Mouse (Mus musculus) CH12.LX (cell line): ENCODE data around the gene Epas1. TPM values are rescaled to one million over a fixed set of nuclear protein-coding genes. Genes with fewer than 3 reads are reported as not detected.

ENCODE experiments used
- DNase-seq: peaks from one replicate; pipeline ENCODE4 v3.0.0-alpha.2; 2013; ENCODE audit errors: extremely low read depth
- H3K27ac ChIP-seq: 2 replicates; pipeline ENCODE4 v1.5.1; 2012; ENCODE audit warnings: low read depth, mild to moderate bottlenecking, control low read depth, moderate library complexity; ENCODE audit not compliant: insufficient read depth
- H3K27me3 ChIP-seq: replicated peaks from 2 replicates; pipeline ENCODE3; 2012; ENCODE audit warnings: inconsistent platforms
- H3K36me3 ChIP-seq, 2 experiments: replicated peaks in 1 of 2; 2 replicates each; pipeline versions ENCODE3 to v1.6.1; 2012; ENCODE audit warnings: inconsistent platforms in 1 of 2, low read length in 1 of 2, mild to moderate bottlenecking in 1 of 2, mixed read lengths in 1 of 2, moderate library complexity in 1 of 2; ENCODE audit not compliant: control insufficient read depth in 1 of 2, insufficient read depth in 1 of 2
- H3K4me1 ChIP-seq, 2 experiments: 2 replicates each; pipeline ENCODE4 v1.6.1; 2012; ENCODE audit warnings: inconsistent platforms in 1 of 2, moderate library complexity in 1 of 2; ENCODE audit not compliant: insufficient read depth in 2 of 2, control insufficient read depth in 1 of 2
- H3K4me2 ChIP-seq: 2 replicates; pipeline ENCODE4 v1.6.1; 2012; ENCODE audit warnings: low read depth, mild to moderate bottlenecking, control low read depth; ENCODE audit not compliant: poor library complexity, insufficient read depth, severe bottlenecking
- H3K4me3 ChIP-seq, 3 experiments: fragments of 150-350 bp in 1 of 3; sonication (generic) in 1 of 3; replicated peaks in 1 of 3; 2 replicates each; pipeline versions ENCODE3 to v1.5.1; 2011 to 2012; ENCODE audit warnings: low read depth in 2 of 3, low read length in 2 of 3, mild to moderate bottlenecking in 2 of 3, moderate library complexity in 2 of 3, control low read depth in 1 of 3, improper control_type of control experiment in 1 of 3, inconsistent platforms in 1 of 3, mixed read lengths in 1 of 3; ENCODE audit not compliant: poor library complexity in 1 of 3
- H3K79me2 ChIP-seq: replicated peaks from 2 replicates; pipeline ENCODE4 v1.6.1; 2012; ENCODE audit warnings: mild to moderate bottlenecking, moderate library complexity; ENCODE audit not compliant: control insufficient read depth, poor library complexity, insufficient read depth, severe bottlenecking; ENCODE audit errors: extremely low read depth
- H3K9ac ChIP-seq: 2 replicates; pipeline ENCODE4 v1.6.1; 2012; ENCODE audit warnings: low read depth, mild to moderate bottlenecking, control low read depth, moderate library complexity; ENCODE audit not compliant: insufficient read depth
- H3K9me3 ChIP-seq: replicated peaks from 2 replicates; pipeline ENCODE3; 2012; ENCODE audit warnings: low read length, inconsistent platforms, mixed read lengths
- BHLHE40 ChIP-seq: IDR thresholded peaks from 2 replicates; pipeline ENCODE4 v1.6.1; 2011; ENCODE audit warnings: mild to moderate bottlenecking, low read depth, low read length, improper control_type of control experiment
- E2F4 ChIP-seq: IDR thresholded peaks from 2 replicates; pipeline ENCODE4 v1.6.1; 2011; ENCODE audit warnings: low read depth, low read length, improper control_type of control experiment; ENCODE audit not compliant: insufficient replicate concordance
- ELF1 ChIP-seq: IDR thresholded peaks from 2 replicates; pipeline ENCODE4 v1.6.1; 2014; ENCODE audit warnings: low read depth, mild to moderate bottlenecking, inconsistent platforms, low read length, improper control_type of control experiment
- GABPA ChIP-seq: IDR thresholded peaks from 2 replicates; pipeline ENCODE4 v1.6.1; 2012; ENCODE audit warnings: low read depth, low read length, improper control_type of control experiment, inconsistent platforms; ENCODE audit not compliant: insufficient replicate concordance
- KAT2A ChIP-seq: IDR thresholded peaks from 2 replicates; pipeline ENCODE4 v1.6.1; 2012; ENCODE audit warnings: low read length, improper control_type of control experiment, inconsistent platforms; ENCODE audit not compliant: insufficient replicate concordance
- MAFK ChIP-seq: IDR thresholded peaks from 2 replicates; pipeline ENCODE4 v1.6.1; 2011; ENCODE audit warnings: low read length, improper control_type of control experiment; ENCODE audit not compliant: insufficient replicate concordance
- MAX ChIP-seq: IDR thresholded peaks from 2 replicates; pipeline ENCODE4 v1.6.1; 2011; ENCODE audit warnings: low read length, improper control_type of control experiment
- MEF2A ChIP-seq: IDR thresholded peaks from 2 replicates; pipeline ENCODE4 v1.6.1; 2014; ENCODE audit warnings: low read depth, mild to moderate bottlenecking, inconsistent platforms, low read length, improper control_type of control experiment, borderline replicate concordance
- MXI1 ChIP-seq: IDR thresholded peaks from 2 replicates; pipeline ENCODE4 v1.6.1; 2011; ENCODE audit warnings: mild to moderate bottlenecking, low read depth, low read length, improper control_type of control experiment
- NRF1 ChIP-seq: IDR thresholded peaks from 2 replicates; pipeline ENCODE4 v1.6.1; 2014; ENCODE audit warnings: low read depth, mild to moderate bottlenecking, inconsistent platforms, low read length, improper control_type of control experiment, moderate library complexity
- POLR2A ChIP-seq: IDR thresholded peaks from 2 replicates; pipeline ENCODE4 v1.6.1; 2011; ENCODE audit warnings: low read depth, mild to moderate bottlenecking, improper control_type of control experiment, low read length
- POLR2AphosphoS2 ChIP-seq: IDR thresholded peaks from 2 replicates; pipeline ENCODE4 v1.6.1; 2011; ENCODE audit warnings: low read depth, low read length, improper control_type of control experiment
- RCOR1 ChIP-seq: conservative IDR thresholded peaks from 2 replicates; pipeline ENCODE4 v1.6.1; 2012; ENCODE audit warnings: low read depth, mild to moderate bottlenecking, inconsistent platforms, low read length, improper control_type of control experiment
- SMC3 ChIP-seq: IDR thresholded peaks from 2 replicates; pipeline ENCODE4 v1.6.1; 2011; ENCODE audit warnings: low read depth, low read length, improper control_type of control experiment
- USF1 ChIP-seq: IDR thresholded peaks from 2 replicates; pipeline ENCODE4 v1.6.1; 2014; ENCODE audit warnings: low read depth, mild to moderate bottlenecking, inconsistent platforms, low read length, improper control_type of control experiment
- USF2 ChIP-seq: conservative IDR thresholded peaks from 2 replicates; pipeline ENCODE4 v1.6.1; 2011; ENCODE audit warnings: low read depth, low read length, improper control_type of control experiment
- ZKSCAN1 ChIP-seq: IDR thresholded peaks from 2 replicates; pipeline ENCODE4 v1.6.1; 2012; ENCODE audit warnings: low read depth, inconsistent platforms, low read length, improper control_type of control experiment, borderline replicate concordance
- ZMIZ1 ChIP-seq: IDR thresholded peaks from 2 replicates; pipeline ENCODE4 v1.6.1; 2012; ENCODE audit warnings: low read depth, mild to moderate bottlenecking, inconsistent platforms, low read length, improper control_type of control experiment
- ZNF384 ChIP-seq: IDR thresholded peaks from 2 replicates; pipeline ENCODE4 v1.6.1; 2012; ENCODE audit warnings: low read depth, low read length, improper control_type of control experiment, inconsistent platforms
- dilution Hi-C: fragments of 300-500 bp; cut with MboI; formaldehyde crosslinking; loops from 2 replicates; pipeline ENCODE4 v1.14.3; 2020; ENCODE audit warnings: low sequenced_read_pairs; ENCODE audit not compliant: extremely low pct_unique_long_range_greater_than_20kb, extremely low pct_ligation_motif_present
- in situ Hi-C: fragments of 300-500 bp; cut with MboI; formaldehyde crosslinking; loops from 3 replicates; pipeline ENCODE4 v1.14.3; 2019; ENCODE audit warnings: low sequenced_read_pairs, low pct_ligation_motif_present, low pct_unique_long_range_greater_than_20kb, mixed read lengths
- polyA plus RNA-seq: library from polyadenylated mRNA; unstranded; fragments of >175 nt; gene quantifications from 2 replicates; pipeline ENCODE4 v1.2.1, GENCODE M21; 2012; ENCODE audit warnings: low read depth; ENCODE audit not compliant: insufficient read length
- total RNA-seq, 2 experiments: library from RNA; depleted of rRNA; stranded (reverse); fragments of 300-350 nt in 1 of 2; fragments of >200 nt in 1 of 2; gene quantifications; 2 replicates each; pipeline ENCODE4 v1.2.3; 2012 to 2014

Gene Epas1
- total and polyA plus RNA-seq, 3 experiments: 0.08 to 0.14 (median 0.11) TPM

- Histone ChIP-seq H3K9me3 (no peaks in the 10 kb centered on the region), H3K4me2 (no peak overlapping the region), H3K36me3 (no peaks in the 10 kb centered on the region), H3K9ac (no peak overlapping the region)
- dilution Hi-C loops: no loop called here
- TF ChIP-seq BHLHE40: no peak
- no peak for TF ChIP-seq MAFK
- TF ChIP-seq USF1: no peak
- no peak for TF ChIP-seq MEF2A
- TF ChIP-seq, all 38 proteins: peak for 0
- in situ Hi-C loops: loop anchor here (25.0 kb wide), 1 partner anchor 303 kb away; the partner anchor contains the start of gene Gm10309
- no peak overlapping the region for H3K4me3 ChIP-seq
- H3K27ac ChIP-seq: no peak overlapping the region
- DNase-seq: no peak
- no peaks in the 10 kb centered on the region for H3K27me3 ChIP-seq
- H3K4me1 ChIP-seq: peaks cover 2 to 4% of the 10 kb centered on the region in 2 experiments; a peak in 1 of 4 replicates
- no peaks in the 10 kb centered on the region for H3K79me2 ChIP-seq
These were observed 61.7 kb downstream of the Epas1 start for GRCm38 (mm10) chr17:86815016-86815865.

GRCm38 (mm10) chr17:86822017-86822737 lies 68.7 kb downstream of the Epas1 start:
- Histone ChIP-seq H3K79me2 (no peaks in the 10 kb centered on the region), H3K4me1 (peaks cover 12 to 24% of the 10 kb centered on the region in 2 experiments), H3K27ac (no peak overlapping the region), H3K4me2 (no peak overlapping the region), H3K9me3 (no peaks in the 10 kb centered on the region), H3K36me3 (no peaks in the 10 kb centered on the region), H3K27me3 (no peaks in the 10 kb centered on the region), H3K9ac (no peak overlapping the region), H3K4me3 (no peak overlapping the region)
- dilution Hi-C loops: no loop called here
- no peak for TF ChIP-seq USF2
- TF ChIP-seq POLR2A: no peak
- no peak for TF ChIP-seq MXI1
- TF ChIP-seq MAX: no peak
- no peak for TF ChIP-seq GABPA
- TF ChIP-seq ZMIZ1: no peak
- TF ChIP-seq E2F4: no peak
- TF ChIP-seq SMC3: no peak
- no peak for TF ChIP-seq POLR2AphosphoS2
- no peak for TF ChIP-seq ZNF384
- no peak for TF ChIP-seq KAT2A
- TF ChIP-seq ZKSCAN1: no peak
- TF ChIP-seq RCOR1: no peak
- TF ChIP-seq NRF1: no peak
- no peak for TF ChIP-seq ELF1
- no peak for DNase-seq
- in situ Hi-C loops: loop anchor here (25.0 kb wide), 1 partner anchor 310 kb away; the partner anchor contains the start of gene Gm10309
